Mouse (Mus musculus): ENCODE results near the gene Zwilch.
"Not testable (repeated sequence)": the region's sequence is repeated elsewhere in the genome, so short reads cannot be mapped to it uniquely, and the experiment has no call there.

The Zwilch gene

DNA sequence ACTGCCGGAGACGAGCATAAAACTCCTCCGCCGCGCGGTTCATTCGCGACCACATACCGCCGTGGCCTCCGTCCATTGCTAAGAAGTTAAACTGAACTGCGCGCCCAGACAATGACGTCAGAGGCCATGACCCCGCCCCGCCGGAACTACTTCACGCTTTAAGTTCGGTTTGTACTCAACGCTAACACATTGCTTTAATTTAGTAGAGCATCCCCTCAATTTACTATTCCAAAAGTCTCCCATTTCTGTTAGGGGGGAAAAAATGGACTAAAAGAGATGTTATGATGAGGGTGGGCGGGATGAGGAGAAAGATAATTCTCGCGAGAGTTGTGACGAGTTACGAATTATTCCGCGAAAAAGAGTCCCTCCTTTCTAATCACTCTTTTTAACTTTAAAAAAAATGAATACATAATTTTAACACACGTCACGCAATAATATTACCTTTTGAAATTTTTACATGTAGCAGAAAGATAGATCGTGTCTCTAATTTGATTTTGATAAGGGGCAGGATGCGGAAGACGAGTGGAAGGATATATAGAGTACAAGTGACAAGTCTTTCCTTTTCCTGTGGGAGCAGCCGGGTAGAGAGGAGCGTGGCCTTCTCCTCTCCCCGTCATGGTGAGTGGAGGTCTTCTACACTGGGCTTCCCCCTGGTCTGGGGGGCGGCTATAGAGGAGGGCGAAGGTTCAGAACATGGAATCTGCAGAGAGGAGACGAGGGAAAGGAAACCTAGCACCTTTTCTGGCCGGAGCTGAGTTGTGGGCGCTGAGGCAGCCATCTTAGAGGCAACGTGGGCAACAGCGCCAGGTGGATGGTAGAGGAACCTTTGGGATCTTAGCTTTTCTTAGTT, at the start of gene Zwilch, which contains the start of gene Rpl4:
TSS of gene Zwilch (minus strand) at position 289 of the 850 bp plus-strand sequence.
TSS of gene Rpl4 (plus strand) at position 560 of the 850 bp plus-strand sequence.
- peak; percentile 80 to 86 for DNase-seq (ENCODE audit: low read depth in 2 of 2, low spot score in 2 of 2)

DNA sequence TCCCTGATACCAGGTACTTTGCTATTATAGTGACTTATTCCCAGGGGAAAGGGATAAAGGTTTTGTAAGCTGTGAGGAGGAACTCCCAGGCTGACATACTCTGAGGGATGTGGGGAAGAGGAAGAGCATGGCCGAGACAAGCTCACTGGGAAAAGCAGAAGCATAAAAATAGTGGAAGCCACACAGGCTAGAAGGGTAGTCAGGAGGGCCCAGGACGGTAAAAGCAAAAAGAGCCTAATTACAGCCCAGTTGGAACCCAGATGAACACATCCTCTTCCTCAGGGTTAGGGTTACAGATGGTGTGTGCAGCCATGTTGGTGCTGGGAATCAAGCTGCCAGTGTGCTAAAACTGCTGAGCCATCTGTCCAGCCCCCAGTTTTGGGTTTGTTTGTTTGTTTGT, 49.2 kb upstream of the Zwilch start:
- DNase-seq (ENCODE audit: low read depth in 2 of 2, low spot score in 2 of 2): no peak

GRCm38 (mm10) chr9:64221480-64221879, 48.6 kb upstream of the Zwilch start:
- DNase-seq (ENCODE audit: low read depth in 2 of 2, low spot score in 2 of 2): no peak

DNA sequence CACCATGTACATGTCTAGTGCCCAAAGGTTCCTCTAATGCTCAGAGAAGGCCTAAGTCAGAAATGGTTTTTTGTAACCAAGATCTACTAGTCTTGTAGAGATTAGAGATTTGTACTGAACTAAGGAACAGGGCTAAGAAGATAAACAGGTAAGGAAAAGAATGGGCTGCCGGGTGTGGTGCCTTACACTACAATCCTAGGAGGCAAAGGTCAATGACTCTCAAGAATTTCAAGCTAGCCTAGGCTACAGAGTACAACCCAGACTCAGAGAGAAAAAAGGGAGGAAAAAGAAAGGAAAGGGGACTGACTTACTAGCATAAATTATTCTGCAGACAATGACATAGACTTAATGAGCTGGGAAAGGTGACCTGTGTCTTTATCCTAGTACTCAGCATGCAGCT, 47.7 kb upstream of the Zwilch start:
- no peak for DNase-seq (ENCODE audit: low read depth in 2 of 2, low spot score in 2 of 2)

DNA sequence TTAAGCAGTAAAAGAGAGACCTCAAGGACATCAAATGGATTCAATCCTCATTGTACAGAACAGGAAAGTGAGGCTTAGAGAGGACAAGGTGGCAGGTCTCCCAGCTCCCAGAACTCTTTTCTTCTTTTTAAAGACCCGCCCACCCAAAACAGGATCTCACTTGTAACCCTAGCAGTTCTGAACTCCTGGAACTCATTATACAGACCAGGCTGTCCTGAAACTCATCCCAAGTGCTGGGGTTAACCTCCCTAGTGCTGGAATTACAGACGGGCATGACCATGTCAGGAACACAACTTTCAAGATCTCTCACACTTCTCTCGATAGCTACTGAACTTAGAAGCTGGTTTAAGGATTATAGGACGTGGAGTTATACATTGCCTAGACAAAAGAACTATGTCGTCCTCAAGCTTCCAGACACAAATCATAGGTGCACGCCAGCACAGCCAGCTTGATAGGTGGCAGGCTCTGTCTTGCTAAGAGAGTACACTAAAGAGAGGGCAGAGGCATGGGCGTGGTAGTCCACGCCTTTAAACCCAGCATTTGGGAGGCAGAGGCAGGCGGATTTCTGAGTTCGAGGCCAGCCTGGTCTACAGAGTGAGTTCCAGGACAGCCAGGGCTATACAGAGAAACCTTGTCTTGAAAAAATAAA, 47.0 kb upstream of the Zwilch start:
- no peak for DNase-seq (ENCODE audit: low read depth in 2 of 2, low spot score in 2 of 2)

- no peak for DNase-seq (ENCODE audit: low read depth in 2 of 2, low spot score in 2 of 2)
Observed at GRCm38 (mm10) chr9:64219305-64219704, 46.4 kb upstream of the Zwilch start.

DNA sequence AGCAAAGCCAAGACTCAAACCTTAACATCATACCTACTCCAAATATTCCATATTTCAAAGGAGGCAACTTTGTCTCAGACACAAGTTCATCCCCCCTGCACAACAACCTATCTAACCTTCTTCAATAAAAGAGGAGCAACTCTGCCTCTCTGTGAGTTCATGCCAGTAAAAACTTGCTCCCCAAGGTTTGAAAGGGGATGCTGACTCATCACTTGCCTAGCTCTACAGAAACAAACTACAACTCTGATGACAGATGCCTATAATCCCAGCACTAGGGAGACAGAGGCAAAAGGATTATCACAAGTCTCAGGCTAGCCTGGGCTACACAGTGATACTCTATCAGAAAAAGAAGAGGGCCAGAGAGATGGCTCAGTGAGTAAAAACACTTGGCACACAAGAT, 45.0 kb upstream of the Zwilch start:
- DNase-seq (ENCODE audit: low read depth in 2 of 2, low spot score in 2 of 2): no peak

- no peak for DNase-seq (ENCODE audit: low read depth in 2 of 2, low spot score in 2 of 2)
Observed at GRCm38 (mm10) chr9:64216641-64217040, 43.7 kb upstream of the Zwilch start.

DNA sequence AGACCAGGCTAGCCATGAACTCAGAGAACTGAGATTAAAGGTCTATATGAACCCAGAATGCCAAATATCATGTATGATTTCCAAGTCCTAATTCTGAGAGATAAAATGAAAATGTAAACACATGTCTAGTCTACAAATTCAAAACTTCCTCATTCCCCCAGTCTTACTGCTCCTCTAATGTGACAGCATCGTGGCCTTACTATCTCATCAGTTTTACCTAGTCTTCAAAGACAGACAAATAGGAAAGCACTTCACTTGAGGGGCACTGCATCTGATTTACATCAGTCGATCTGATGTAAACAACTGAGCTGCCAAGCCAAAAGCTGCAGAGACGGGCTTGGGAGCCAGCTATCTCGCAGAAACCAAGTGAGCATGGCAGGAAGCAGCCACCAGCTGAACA, 43.2 kb upstream of the Zwilch start:
- DNase-seq (ENCODE audit: low read depth in 2 of 2, low spot score in 2 of 2): no peak

GRCm38 (mm10) chr9:64214452-64214851, 41.5 kb upstream of the Zwilch start:
- DNase-seq (ENCODE audit: low read depth in 2 of 2, low spot score in 2 of 2): no peak

GRCm38 (mm10) chr9:64207509-64208084, 34.7 kb upstream of the Zwilch start:
- DNase-seq (ENCODE audit: low read depth in 2 of 2, low spot score in 2 of 2): no peak

GRCm38 (mm10) chr9:64202866-64203265, 30.0 kb upstream of the Zwilch start:
- DNase-seq (ENCODE audit: low read depth in 2 of 2, low spot score in 2 of 2): no peak

GRCm38 (mm10) chr9:64202331-64202730, 29.4 kb upstream of the Zwilch start:
- DNase-seq (ENCODE audit: low read depth in 2 of 2, low spot score in 2 of 2): no peak

GRCm38 (mm10) chr9:64199897-64200296, 27.0 kb upstream of the Zwilch start:
- DNase-seq (ENCODE audit: low read depth in 2 of 2, low spot score in 2 of 2): no peak

GRCm38 (mm10) chr9:64198763-64199418, 26.0 kb upstream of the Zwilch start:
- DNase-seq (ENCODE audit: low read depth in 2 of 2, low spot score in 2 of 2): not testable (repeated sequence)

DNA sequence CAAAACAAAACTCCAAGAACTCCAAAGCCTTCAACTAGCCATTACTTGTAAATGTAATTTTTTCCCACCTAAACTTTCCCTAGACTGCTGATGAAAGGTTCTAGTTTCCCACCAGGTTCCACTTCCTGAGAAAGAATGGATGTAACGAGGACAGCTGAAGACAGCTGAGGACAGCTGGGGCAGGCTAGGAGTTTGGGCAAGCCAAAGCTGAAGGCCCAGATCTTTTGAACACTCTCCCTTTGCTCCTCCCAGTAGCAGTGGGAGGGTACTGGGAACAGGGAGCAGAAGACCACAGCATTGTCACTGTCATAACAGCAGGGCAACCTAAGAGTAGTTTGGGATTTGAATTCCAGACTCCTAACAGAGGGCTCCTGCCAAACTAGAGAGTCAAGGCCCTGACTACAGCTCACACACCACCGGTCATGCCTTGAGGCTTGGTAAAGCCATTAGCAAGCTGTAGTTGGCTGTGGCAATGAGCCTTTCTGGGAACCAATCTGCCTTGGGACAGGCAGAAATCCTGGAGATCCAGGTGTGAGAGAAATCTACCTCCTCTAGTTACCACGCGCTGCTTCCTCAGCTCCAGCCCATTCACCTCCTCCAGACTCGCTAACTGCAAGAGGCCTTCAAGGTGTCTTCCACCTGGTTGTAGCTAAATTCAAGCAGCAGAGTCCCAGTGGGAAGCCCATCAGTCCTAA, 25.3 kb upstream of the Zwilch start:
- DNase-seq (ENCODE audit: low read depth in 2 of 2, low spot score in 2 of 2): no peak

GRCm38 (mm10) chr9:64197524-64197923, 24.6 kb upstream of the Zwilch start:
- DNase-seq (ENCODE audit: low read depth in 2 of 2, low spot score in 2 of 2): no peak

DNA sequence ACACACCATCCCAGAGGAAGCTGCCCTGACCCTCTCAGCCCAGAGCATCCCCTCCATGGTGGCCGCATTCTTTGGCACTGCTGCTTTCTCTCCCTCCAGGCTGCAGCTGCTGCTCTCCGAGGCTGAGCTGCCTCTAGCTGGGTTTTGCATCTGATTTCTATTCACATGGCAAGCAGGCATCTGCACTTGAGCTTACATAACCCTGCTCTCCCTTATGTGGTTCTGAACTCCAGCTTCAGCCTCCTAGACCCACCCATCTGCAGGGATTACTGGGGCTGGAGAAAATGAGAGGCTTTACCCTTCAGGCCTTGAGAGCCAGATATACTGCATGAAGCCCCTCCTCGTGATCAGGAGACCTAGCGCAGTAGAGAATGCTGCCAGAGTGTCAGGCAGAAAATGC, 22.6 kb upstream of the Zwilch start:
- DNase-seq (ENCODE audit: low read depth in 2 of 2, low spot score in 2 of 2): no peak

DNA sequence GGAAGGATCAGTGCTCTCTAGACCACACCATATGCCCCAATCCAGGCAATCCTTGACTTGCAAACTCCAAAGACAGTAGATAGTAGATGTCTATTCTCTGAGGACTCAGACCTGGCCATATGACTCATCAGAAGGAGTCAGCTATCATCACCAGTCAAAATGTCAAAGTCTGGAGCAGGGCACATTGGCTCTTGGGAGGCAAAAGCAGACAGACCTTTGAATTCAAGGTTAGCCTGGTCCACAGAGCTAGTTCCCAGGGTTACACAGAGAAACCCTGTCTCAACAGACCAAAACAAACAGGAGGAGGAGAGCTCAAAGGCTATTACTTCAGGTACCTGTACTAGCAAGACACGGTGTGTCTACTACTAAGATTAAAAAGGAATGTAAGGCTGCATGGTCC, 21.0 kb upstream of the Zwilch start:
- no peak for DNase-seq (ENCODE audit: low read depth in 2 of 2, low spot score in 2 of 2)

- no peak for DNase-seq (ENCODE audit: low read depth in 2 of 2, low spot score in 2 of 2)
Observed at GRCm38 (mm10) chr9:64184166-64184840, 11.4 kb upstream of the Zwilch start.
